Comparison of ENCODE assay signal across 8 mouse cellular contexts in genomic region chr11:58978027-58978705, GRCm38 (mm10). TPM values are rescaled to one million over a fixed set of nuclear protein-coding genes. Genes with fewer than 3 reads are reported as not detected.
DNase-seq lines count a peak whose midpoint lies in the region; ATAC-seq lines count a peak whose summit lies in the region.

Trim11 (plus strand) TSS chr11:58978093.

- H3K27ac ChIP-seq in forebrain, embryonic 15.5 days (replicated peaks), result peak within 1 kb of the TSS; percentile 71
- H3K27ac ChIP-seq in hindbrain, embryonic 10.5 days, result peak within 1 kb of the TSS; percentile 92

- H3K4me2 ChIP-seq in forebrain, embryonic 15.5 days (replicated peaks), result peak within 1 kb of the TSS; percentile 98

- H3K36me3 ChIP-seq in forebrain, embryonic 15.5 days, result peaks cover 12% of the 10 kb centered on the region
- H3K36me3 ChIP-seq in hindbrain, embryonic 10.5 days, result peaks cover 43% of the 10 kb centered on the region

- peaks cover 53% of the 10 kb centered on the region for H3K4me1 ChIP-seq in forebrain, embryonic 15.5 days
- peaks cover 62% of the 10 kb centered on the region for H3K4me1 ChIP-seq in hindbrain, embryonic 10.5 days (replicated peaks)

- under 1% methylated on average over 64 of the region's 64 CpGs for WGBS in forebrain, embryonic 15.5 days
- WGBS in hindbrain, embryonic 10.5 days, result under 1% methylated on average over 64 of the region's 64 CpGs

- H3K4me3 ChIP-seq in forebrain, embryonic 15.5 days, result peak within 1 kb of the TSS; percentile 65
- peak within 1 kb of the TSS; percentile 97 for H3K4me3 ChIP-seq in hindbrain, embryonic 10.5 days

- peak; percentile 69 for DNase-seq in MEL-GATA-1-ER (ENCODE audit: extremely low read depth, low read depth)
- DNase-seq in c-Kit-positive CD71-positive TER-119-negative erythroid progenitor cells, embryonic 14.5 days (ENCODE audit: low read depth), result peak; percentile 59
- peak; percentile 80 for DNase-seq in hindbrain, embryonic 10.5 days (ENCODE audit: low spot score)
- DNase-seq in layer of hippocampus, adult 9-11 months, result peak; percentile 56
- DNase-seq in lung, postnatal 14 days, result peak; percentile 62
- peak; percentile 78 for DNase-seq in retina, embryonic 14.5 days (ENCODE audit: low spot score)
- DNase-seq in thymus, postnatal 4 days, result peak; percentile 79

- H3K9me3 ChIP-seq in forebrain, embryonic 15.5 days, result no peaks in the 10 kb centered on the region
- H3K9me3 ChIP-seq in hindbrain, embryonic 10.5 days, result no peaks in the 10 kb centered on the region

- no peaks in the 10 kb centered on the region for H3K27me3 ChIP-seq in forebrain, embryonic 15.5 days
- H3K27me3 ChIP-seq in hindbrain, embryonic 10.5 days (ENCODE audit: insufficient read depth, poor library complexity, severe bottlenecking), result no peaks in the 10 kb centered on the region

- H3K9ac ChIP-seq in forebrain, embryonic 15.5 days (replicated peaks), result peak within 1 kb of the TSS; percentile 87

- ATAC-seq in forebrain, embryonic 15.5 days (replicated peaks), result peak; percentile 87

RNA-seq across cellular contexts. Expression of gene Trim11, which starts in this region (rescaled TPM):
- polyA plus RNA-seq in forebrain, embryonic 15.5 days (2015; fragmentation: Nextera tagmentation; extraction: Ambion mirVana), result 22.6 and 24.8 TPM in 2 replicates
- polyA plus RNA-seq in hindbrain, embryonic 10.5 days (2016; fragmentation: Nextera tagmentation; extraction: Ambion mirVana), result 18.8 and 20.2 TPM in 2 replicates

Comparison
In these comparisons a context has a peak if more than half of its experiments do, and no peak if none do; other contexts are left out.
1. Peak in every context shown above with its lines: DNase-seq, ATAC-seq, H3K4me3 ChIP-seq and H3K27ac ChIP-seq.